Mouse (Mus musculus) midbrain, embryonic 14.5 days (tissue): ENCODE measurements around the gene Ramp2. TPM values are rescaled to one million over a fixed set of nuclear protein-coding genes. Genes with fewer than 3 reads are reported as not detected.
A peak's percentile ranks its signal among the peaks of the same experiment; 100 is the strongest.

ENCODE experiments used
- ATAC-seq: fragments of 200-750 bp; cut with Nextera tagmentation; 2 replicates; pipeline ENCODE4 v1.8.0; 2017; ENCODE audit warnings: moderate number of reproducible peaks, moderate library complexity; ENCODE audit not compliant: low FRiP score, low TSS enrichment
- DNase-seq: peaks from one replicate; pipeline ENCODE4 v3.0.0-alpha.2; 2015
- H3K27ac ChIP-seq: fragments of 300-500 bp; sonication (generic); replicated peaks from 2 replicates; pipeline ENCODE4 v1.5.1; 2014; ENCODE audit warnings: mild to moderate bottlenecking, low read depth, low read length, moderate library complexity
- H3K27me3 ChIP-seq: fragments of 300-500 bp; sonication (generic); 2 replicates; pipeline ENCODE4 v1.6.1; 2014; ENCODE audit warnings: low read length, control low read depth, mixed read lengths; ENCODE audit not compliant: control insufficient read depth, insufficient read depth
- H3K36me3 ChIP-seq: fragments of 300-500 bp; sonication (generic); 2 replicates; pipeline ENCODE4 v1.6.1; 2014; ENCODE audit warnings: low read length, control low read depth; ENCODE audit not compliant: control insufficient read depth, insufficient read depth
- H3K4me1 ChIP-seq: fragments of 300-500 bp; sonication (generic); 2 replicates; pipeline ENCODE4 v1.6.1; 2014; ENCODE audit warnings: mild to moderate bottlenecking, antibody characterized with exemption, low read length, control low read depth; ENCODE audit not compliant: control insufficient read depth, insufficient read depth
- H3K4me2 ChIP-seq: fragments of 300-500 bp; sonication (generic); 2 replicates; pipeline ENCODE4 v1.6.1; 2014; ENCODE audit warnings: mild to moderate bottlenecking, low read length, moderate library complexity
- H3K4me3 ChIP-seq: fragments of 300-500 bp; sonication (generic); replicated peaks from 2 replicates; pipeline ENCODE4 v1.5.1; 2014; ENCODE audit warnings: low read depth, low read length
- H3K9ac ChIP-seq: fragments of 300-500 bp; sonication (generic); replicated peaks from 2 replicates; pipeline ENCODE4 v1.6.1; 2014; ENCODE audit warnings: mild to moderate bottlenecking, low read length, moderate library complexity
- H3K9me3 ChIP-seq: fragments of 300-500 bp; sonication (generic); 2 replicates; pipeline ENCODE4 v1.6.1; 2016; ENCODE audit warnings: low read length, control low read depth, mixed read lengths; ENCODE audit not compliant: control insufficient read depth
- WGBS: fragments of 180-500 bp; shearing (Covaris S2); extraction: QIAGEN DNeasy Blood & Tissue Kit; methylation state at CpG from one replicate; pipeline ENCODE4 v1.1.7; 2014; 5-methylcytosine and 5-hydroxymethylcytosine counted together
- polyA plus RNA-seq: library from polyadenylated mRNA; unstranded; fragments of >200 nt; fragmentation: Nextera tagmentation; extraction: Ambion mirVana; gene quantifications from 2 replicates; pipeline ENCODE4 v1.2.1, GENCODE M21; 2014

Ramp2 gene
- 59.7 and 84.0 TPM in 2 replicates for polyA plus RNA-seq

DNA sequence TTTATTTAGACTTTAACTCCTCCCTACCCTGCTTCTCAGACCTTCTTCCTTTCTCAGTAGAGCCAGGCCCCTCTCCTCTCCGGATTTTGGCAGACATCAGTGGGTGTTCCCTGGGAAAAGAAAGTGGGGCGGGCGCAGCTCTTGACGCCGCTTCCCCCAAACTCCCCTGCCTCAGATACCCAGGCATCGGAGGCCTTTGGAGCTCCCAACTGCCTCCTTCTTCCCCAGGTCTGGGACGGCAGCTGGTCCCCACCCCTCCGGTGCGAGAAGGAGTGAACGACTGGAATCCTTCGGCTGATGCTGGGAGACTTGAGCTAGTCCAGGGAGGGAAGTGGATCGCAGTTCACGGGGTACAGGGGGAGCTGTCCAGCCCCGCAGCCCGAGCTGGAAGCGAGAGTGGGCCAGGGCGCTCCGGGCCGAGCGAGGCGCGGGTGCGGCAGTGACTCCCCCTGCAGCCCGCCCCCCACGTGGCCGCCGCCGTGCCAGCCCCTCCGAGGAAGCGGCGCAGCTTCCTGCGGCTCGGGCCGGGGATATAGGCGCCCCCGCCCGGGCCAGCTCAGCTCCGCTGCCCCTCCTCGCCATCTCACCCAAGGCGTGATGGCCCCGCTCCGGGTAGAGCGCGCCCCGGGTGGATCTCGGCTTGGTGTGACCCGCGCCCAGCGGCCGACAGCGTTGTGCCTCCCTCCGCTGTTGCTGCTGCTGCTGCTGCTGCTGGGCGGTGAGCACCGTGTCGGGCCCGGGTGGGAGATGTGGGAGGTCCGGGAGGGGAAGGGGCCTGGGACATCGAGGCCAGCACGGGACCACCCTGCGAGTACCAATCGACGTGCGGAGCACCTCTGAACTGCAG is at the start of gene Ramp2:
Ramp2 (plus strand) TSS at position 174 of the 847 bp plus-strand sequence.
- H3K36me3 ChIP-seq = no peaks in the 10 kb centered on the region
- peak within 1 kb of the TSS; percentile 66 for H3K9ac ChIP-seq
- WGBS = under 1% methylated on average over 55 of the region's 63 CpGs
- peak within 1 kb of the TSS; percentile 4; the same call in 1 of the 2 replicates for H3K27ac ChIP-seq
- no peaks in the 10 kb centered on the region for H3K9me3 ChIP-seq
- peak; percentile 37; the same call in 1 of the 2 replicates for ATAC-seq
- peak; percentile 61 for DNase-seq
- no peaks in the 10 kb centered on the region for H3K4me1 ChIP-seq
- H3K4me3 ChIP-seq = peak within 1 kb of the TSS; percentile 57
- peaks cover 9% of the 10 kb centered on the region; the same call in 1 of the 2 replicates for H3K27me3 ChIP-seq
- peak within 1 kb of the TSS; percentile 97 for H3K4me2 ChIP-seq

DNA sequence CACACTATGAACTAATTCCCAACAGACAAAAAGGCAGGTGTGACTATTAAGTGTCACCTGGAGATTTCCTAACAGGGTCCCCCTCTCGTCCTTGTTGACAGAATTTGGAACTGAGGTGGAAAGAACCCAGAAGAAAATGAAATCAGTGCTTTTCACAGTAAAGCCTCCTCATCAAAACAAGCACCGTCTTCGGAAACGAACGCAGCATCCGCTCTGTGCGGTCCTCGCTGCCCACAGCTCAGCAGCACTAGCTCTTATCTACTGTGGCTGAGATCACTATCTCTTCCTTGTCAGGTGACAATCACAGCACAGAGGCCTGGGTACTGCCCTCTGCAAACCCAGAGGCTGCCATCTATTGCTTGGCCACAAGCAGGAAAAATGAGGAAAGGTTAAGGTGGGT is 49.7 kb upstream of the Ramp2 start:
- Histone ChIP-seq H3K27me3 (no peaks in the 10 kb centered on the region), H3K9ac (no peak overlapping the region), H3K9me3 (no peaks in the 10 kb centered on the region), H3K4me1 (no peaks in the 10 kb centered on the region), H3K27ac (no peak overlapping the region), H3K36me3 (peaks cover 49% of the 10 kb centered on the region), H3K4me2 (no peak overlapping the region), H3K4me3 (no peak overlapping the region)
- DNase-seq = no peak
- WGBS = 94% methylated on average over 8 of the region's 8 CpGs
- no peak for ATAC-seq

DNA sequence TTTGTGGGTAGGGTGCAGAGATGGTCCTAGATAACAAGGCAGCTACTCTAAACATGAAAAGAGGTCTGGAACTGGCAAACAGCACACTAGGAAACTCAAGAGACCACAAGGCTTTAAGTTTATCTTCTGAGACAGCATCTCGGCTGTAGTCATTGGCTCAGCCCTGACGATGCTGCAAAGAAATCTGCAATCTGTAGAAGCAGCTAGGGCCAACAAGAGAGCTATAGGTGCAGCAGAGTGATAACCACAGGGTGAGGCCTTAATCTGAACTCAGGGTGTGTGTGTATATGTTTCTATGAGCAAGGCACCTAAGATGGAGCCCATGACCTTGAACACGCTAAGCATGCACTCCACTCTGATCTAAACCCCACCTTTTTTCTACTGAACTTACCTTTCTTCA is 46.3 kb upstream of the Ramp2 start:
- Histone ChIP-seq H3K27me3 (no peaks in the 10 kb centered on the region), H3K9ac (no peak overlapping the region), H3K4me1 (no peaks in the 10 kb centered on the region), H3K27ac (no peak overlapping the region), H3K4me3 (no peak overlapping the region), H3K9me3 (no peaks in the 10 kb centered on the region), H3K36me3 (peaks cover 59% of the 10 kb centered on the region), H3K4me2 (no peak overlapping the region)
- 98% methylated on average over 3 of the region's 3 CpGs for WGBS
- no peak for DNase-seq
- no peak for ATAC-seq

DNA sequence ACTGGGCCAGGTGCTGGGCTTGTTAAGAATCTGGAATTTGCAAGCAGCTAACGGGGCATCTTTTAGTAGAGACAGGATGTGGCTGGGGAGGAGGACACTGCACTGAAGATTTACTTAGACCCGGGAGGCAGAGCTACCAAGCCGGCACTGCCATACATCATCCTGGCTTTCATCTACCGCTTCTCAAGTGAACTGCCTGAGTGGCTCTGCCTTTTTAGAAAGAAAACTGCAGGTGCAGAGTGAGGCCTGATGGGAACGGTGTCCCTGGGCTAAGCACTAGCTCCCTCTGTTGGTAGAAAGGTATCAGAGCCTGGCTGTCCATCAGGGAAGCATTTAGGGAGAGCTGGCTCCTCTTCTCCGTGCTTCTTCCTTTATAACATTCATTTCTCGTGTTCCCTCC is 44.8 kb upstream of the Ramp2 start:
- Histone ChIP-seq H3K4me3 (no peak overlapping the region), H3K9me3 (no peaks in the 10 kb centered on the region), H3K27me3 (no peaks in the 10 kb centered on the region), H3K9ac (peak overlapping the region; percentile 29; the same call in 1 of the 2 replicates), H3K36me3 (peaks cover 58% of the 10 kb centered on the region), H3K4me2 (no peak overlapping the region), H3K4me1 (no peaks in the 10 kb centered on the region), H3K27ac (no peak overlapping the region)
- 24% methylated on average over 7 of the region's 7 CpGs for WGBS
- peak; percentile 84 for DNase-seq
- no peak for ATAC-seq

DNA sequence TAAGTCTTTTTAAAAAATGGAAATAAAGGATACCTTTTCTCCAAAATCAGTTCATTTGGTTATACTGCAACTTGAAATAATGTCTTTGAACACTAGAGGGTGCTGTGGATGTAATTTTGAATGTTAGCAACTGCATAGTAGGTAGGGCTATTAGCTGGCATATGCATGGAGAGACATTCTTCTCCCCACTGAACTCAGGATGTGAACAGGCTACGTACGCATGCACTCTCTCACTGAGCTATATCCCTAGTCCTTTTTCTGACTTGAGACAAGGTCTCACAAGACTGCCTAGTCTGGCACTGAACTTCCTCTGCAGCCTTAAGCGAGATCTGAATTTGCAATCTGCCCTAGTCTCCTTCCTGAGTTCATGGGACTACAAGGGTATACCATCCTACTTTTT is 33.9 kb upstream of the Ramp2 start:
- H3K9me3 ChIP-seq = no peaks in the 10 kb centered on the region
- no peaks in the 10 kb centered on the region for H3K27me3 ChIP-seq
- H3K9ac ChIP-seq = no peak overlapping the region
- H3K36me3 ChIP-seq = peaks cover 58% of the 10 kb centered on the region
- H3K4me1 ChIP-seq = no peaks in the 10 kb centered on the region
- DNase-seq (peak; percentile 93), ATAC-seq (no peak)
- WGBS = 46% methylated on average over 3 of the region's 3 CpGs
- H3K4me3 ChIP-seq = no peak overlapping the region
- H3K27ac ChIP-seq = no peak overlapping the region
- no peak overlapping the region for H3K4me2 ChIP-seq

DNA sequence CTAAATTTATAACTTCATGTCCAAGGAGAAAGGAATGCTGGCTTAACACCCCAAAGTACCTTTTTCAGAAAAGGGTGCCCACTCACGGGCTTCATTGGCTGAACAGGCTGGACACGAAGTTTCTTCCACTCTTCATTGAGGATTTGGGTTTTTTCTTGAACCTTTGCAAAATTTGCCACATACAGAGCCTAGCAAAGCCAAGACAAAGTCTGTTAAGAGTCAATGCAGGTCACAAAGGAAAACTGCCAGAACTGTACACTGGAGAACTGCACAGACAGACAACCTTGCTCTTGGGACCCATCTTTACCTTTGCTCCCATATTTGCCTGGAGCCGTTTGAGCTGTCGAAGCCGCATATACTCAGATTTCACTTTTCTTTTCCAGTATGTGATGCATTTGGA is 28.9 kb upstream of the Ramp2 start:
- no peaks in the 10 kb centered on the region for H3K27me3 ChIP-seq
- H3K9ac ChIP-seq = no peak overlapping the region
- H3K4me2 ChIP-seq = no peak overlapping the region
- no peak overlapping the region for H3K4me3 ChIP-seq
- no peak overlapping the region for H3K27ac ChIP-seq
- no peaks in the 10 kb centered on the region for H3K9me3 ChIP-seq
- no peak for ATAC-seq
- no peak for DNase-seq
- H3K4me1 ChIP-seq = no peaks in the 10 kb centered on the region
- peaks cover 32% of the 10 kb centered on the region for H3K36me3 ChIP-seq
- 90% methylated on average over 5 of the region's 5 CpGs for WGBS

DNA sequence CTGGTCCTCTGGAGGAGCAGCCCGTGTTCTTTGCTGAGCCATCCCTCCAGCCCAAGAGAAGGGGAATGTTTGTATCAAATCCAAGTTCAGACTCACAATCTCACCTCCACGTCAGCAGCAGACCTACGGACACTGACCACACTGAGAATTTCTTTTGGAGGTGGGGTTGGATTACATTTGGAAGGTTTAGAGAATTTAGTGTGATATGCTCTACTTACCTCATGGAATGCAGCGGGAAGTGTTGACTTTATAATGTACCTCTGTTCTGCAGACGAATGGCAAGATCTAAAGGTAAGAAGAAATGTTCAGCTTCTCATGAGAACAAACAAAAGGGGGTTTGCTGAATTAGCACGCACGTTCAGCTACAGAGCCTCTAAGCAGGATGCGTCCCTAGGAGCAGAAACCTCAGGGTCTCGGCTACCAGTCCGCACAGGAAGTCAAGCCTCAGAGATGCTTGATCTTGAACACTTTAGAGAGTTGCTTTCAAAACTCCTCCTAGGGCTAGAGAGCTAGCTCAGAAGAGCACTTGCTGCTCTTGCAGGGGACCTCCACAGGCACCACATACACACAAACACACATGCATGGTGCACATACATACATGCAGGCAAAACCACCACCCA is 27.3 kb upstream of the Ramp2 start:
- H3K4me1 ChIP-seq = no peaks in the 10 kb centered on the region
- ATAC-seq (no peak), DNase-seq (no peak)
- H3K27ac ChIP-seq = no peak overlapping the region
- H3K4me3 ChIP-seq = no peak overlapping the region
- H3K36me3 ChIP-seq = peaks cover 30% of the 10 kb centered on the region
- H3K27me3 ChIP-seq = no peaks in the 10 kb centered on the region
- H3K9ac ChIP-seq = no peak overlapping the region
- H3K9me3 ChIP-seq = no peaks in the 10 kb centered on the region
- WGBS = 85% methylated on average over 10 of the region's 10 CpGs
- no peak overlapping the region for H3K4me2 ChIP-seq

DNA sequence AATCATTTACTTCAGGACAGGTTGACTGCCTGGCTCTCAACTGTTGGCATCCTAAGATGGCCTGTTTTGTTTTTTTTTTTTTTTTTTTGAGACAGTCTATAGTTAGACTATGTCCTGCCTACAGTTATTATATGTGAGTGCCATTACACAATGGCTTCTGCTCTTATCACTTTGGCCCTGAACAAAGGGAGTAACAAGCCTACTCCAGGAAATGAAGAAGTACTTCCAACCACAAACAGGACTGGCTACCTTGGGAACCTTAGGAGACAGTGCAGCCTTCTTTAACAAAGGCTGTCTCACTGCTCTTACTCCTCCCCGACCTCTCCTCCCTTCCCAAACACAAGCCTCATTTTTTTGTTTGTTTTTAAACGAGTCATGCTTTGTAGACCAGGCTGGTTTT is 25.0 kb upstream of the Ramp2 start:
- ATAC-seq (no peak), DNase-seq (no peak)
- H3K4me2 ChIP-seq = no peak overlapping the region
- H3K4me3 ChIP-seq = no peak overlapping the region
- H3K9me3 ChIP-seq = no peaks in the 10 kb centered on the region
- no peaks in the 10 kb centered on the region for H3K4me1 ChIP-seq
- 0 out of 2 replicates have a peak, but pooled peaks cover 8% of the 10 kb centered on the region for H3K36me3 ChIP-seq
- H3K9ac ChIP-seq = no peak overlapping the region
- H3K27ac ChIP-seq = no peak overlapping the region
- WGBS = 56% methylated on average over 2 of the region's 2 CpGs
- no peaks in the 10 kb centered on the region for H3K27me3 ChIP-seq
